Mouse (Mus musculus) large intestine, adult 2 months (tissue): Measurements from ENCODE around the gene Rbm5. TPM values are rescaled to one million over a fixed set of nuclear protein-coding genes. Genes with fewer than 3 reads are reported as not detected.

Source experiments
- DNase-seq: peaks from one replicate; pipeline ENCODE4 v3.0.0-alpha.2; 2012; ENCODE audit warnings: low read depth, low spot score
- WGBS: fragments of 180-500 bp; shearing (Covaris S2); methylation state at CpG from one replicate; pipeline ENCODE4 v1.1.7; 2018; 5-methylcytosine and 5-hydroxymethylcytosine counted together
- polyA plus RNA-seq: library from polyadenylated mRNA; depleted of rRNA; stranded (reverse); fragments of >200 nt; gene quantifications from 2 replicates; pipeline ENCODE4 v1.2.3, GENCODE M21; 2012

The Rbm5 gene
- polyA plus RNA-seq, 1 experiment = 37.9 TPM

DNA sequence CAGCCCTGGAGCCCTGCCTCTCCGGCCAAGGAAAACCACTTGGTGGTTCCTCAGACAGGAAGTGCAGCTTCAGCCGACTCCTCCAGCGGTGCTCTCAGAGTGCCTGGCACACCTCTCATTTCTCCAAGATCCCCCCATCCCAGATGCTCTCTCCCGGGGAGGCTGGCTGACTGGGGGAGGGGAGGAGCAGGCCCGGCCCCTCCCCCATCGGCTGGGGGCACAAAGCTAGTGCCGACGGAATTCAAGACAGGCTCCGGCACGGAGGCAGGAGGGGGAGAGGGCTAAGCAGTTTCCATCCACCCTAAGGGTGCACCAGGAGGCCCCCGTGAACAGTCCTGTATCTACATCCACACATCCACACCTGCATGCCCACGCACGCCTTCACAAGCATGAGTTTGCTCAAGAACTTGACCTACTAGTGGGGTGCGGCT lies 64.0 kb downstream of the Rbm5 start:
- 30% methylated on average over 14 of the region's 14 CpGs for WGBS

DNA sequence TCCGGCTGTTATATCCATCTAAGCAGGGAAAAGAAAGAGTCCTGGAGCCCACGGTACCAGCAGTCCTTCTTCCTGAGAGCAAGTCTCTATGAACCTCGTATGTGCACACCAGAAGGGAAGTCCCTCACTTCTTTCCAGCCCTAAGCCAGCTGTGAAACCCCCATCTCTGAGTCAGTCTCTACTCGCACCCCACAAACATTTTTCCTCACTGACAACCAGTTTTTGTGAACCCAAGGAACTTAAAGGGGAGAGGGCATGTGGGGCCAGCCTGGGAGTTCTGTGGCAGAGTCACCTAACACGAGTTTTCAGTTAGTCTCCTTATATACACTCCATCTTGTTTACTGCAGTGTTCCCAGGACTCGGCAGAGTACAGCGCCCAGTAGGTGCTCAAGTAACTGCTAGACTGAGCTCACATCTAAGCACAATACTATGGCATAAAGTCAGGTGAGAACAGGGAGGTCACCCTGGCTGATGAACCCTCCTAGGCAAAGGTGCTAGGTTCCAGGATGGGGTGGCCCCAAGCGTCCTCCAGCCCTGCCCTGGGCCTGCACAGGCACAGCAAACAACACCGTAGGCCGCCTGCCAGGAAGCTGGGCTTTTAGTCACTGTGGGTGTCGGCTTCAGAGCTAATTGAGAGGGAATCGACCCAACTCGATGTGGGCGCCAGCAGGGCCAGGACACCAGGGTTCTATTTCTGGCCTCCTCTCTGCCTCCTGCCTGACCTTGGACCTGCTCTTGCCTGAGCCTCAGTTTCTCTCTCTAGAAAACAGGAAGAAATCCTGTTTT lies 67.3 kb downstream of the Rbm5 start:
- no peak for DNase-seq
- 37% methylated on average over 14 of the region's 14 CpGs for WGBS

More for the DNA sequence above, 64.0 kb downstream of the Rbm5 start:
- no peak for DNase-seq

GRCm38 (mm10) chr9:107702606-107703185 lies 68.1 kb downstream of the Rbm5 start:
- 74% methylated on average over 3 of the region's 3 CpGs for WGBS

GRCm38 (mm10) chr9:107701594-107701993 lies 69.2 kb downstream of the Rbm5 start:
- 6% methylated on average over 12 of the region's 12 CpGs for WGBS
- no peak for DNase-seq

More at GRCm38 (mm10) chr9:107702606-107703185, 68.1 kb downstream of the Rbm5 start:
- DNase-seq = no peak

DNA sequence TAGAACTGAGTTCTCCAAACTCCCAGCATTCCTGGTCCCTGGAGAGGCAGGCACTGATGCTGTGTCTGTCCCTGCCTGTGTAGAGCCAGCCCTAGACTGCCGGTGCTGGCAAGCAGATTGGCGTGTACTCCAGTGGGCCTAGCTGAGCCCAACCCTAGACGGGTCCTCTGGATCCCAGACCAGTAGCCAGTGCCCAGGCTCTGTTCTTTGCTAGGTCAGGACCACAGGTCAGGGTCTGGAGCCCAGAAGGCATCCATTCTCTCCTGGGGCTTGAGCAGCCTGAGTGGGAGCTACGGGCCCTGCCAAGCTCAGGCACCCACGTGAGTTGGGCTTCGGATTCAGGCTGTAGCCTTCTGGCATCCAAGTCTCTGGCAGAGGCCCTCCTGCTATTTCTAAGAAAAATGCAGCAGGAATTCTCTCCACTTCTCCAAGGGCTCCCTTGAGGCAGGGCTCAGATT lies 70.7 kb downstream of the Rbm5 start:
- DNase-seq = no peak
- 69% methylated on average over 6 of the region's 6 CpGs for whole genome bisulfite sequencing

DNA sequence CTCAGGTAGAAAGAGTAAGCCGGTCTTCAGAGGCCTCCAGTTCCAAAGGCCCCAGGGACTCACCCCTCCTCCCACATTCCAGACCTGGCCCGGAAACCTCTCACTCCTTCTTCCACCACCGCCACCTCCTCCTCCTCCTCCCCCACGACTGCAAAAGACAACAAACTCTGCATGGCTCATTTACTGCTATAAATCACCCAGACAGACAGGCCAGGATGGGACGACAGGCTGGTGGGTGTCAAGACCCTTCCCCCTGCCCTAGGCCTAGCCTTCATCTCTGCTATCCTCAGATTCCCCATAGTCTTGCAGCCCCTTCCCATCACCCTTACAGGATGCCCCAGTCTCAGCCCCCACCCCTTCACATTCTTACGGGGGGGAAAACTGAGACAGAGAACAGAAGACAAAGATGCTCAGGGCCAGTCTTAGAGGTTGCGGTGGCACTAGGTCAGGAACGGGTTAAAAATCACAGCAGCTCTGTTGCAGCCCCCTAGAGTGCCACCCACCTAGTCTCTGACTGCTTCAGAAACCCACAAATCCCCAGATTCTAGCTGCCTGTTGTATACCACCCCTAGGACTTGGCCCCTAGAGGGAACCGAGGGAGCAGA lies 71.3 kb downstream of the Rbm5 start:
- no peak for DNase-seq
- 50% methylated on average over 9 of the region's 9 CpGs for WGBS

DNA sequence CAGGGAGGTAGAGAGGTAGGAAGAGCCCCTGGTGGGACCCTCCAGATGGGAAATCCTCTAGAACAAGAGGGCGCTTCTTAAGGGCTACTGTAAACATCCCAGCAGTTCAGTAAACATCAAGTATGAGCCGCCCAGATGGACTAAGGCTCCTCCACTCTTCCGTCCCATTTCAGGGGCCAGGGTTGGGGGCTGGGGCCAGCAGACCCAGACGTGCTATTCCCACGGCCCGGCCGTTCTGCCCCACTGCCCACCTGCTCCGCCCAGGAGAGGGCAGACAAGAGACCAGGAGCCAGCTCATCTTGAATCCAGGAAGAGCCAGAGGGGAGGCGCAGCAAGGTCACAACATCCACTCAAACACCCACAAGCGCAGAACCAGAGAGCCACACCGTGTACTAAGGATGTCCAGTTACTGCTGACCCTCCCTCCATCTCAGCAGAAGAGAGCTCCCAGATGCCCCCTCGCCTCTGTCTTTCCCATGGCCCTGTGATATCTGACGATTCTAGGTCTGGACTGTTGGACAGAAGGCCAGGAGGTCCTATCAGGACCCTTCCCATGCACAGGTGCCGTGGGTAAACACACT lies 72.1 kb downstream of the Rbm5 start:
- 63% methylated on average over 14 of the region's 14 CpGs for WGBS
- no peak for DNase-seq

DNA sequence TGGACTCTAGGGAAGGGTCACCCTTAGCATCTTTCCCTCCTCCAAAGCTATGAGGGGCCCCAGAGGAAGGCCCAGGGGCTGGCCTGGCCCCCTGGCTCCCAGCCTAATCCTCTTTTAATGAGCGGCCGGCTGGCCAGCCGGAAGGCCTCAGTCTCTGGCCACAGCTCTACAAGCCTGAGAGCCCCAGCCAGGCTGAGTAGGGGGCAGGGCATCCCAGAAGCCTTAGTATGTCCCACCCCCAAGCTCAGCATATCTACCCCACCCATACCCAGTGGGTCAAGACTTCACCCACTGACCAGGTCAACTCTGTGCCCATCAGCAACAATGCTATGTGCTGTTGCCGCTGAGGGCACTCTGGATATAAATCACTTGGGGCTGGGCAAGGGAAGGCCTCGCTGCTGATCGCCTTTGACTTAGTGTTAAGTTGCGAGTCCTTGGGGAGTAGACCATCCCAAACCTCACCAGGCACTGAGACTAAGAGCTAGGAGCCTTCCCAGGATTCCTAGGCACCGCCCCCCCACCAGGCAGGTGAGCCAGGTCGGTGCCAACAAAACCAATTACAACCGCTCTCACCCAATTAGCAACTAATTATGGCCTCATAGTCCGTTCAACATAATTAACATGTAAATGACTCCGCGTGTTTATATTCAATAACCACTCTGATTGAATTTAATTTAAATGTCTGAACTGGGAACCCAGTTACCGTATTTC lies 72.8 kb downstream of the Rbm5 start:
- DNase-seq = no peak
- WGBS = 75% methylated on average over 14 of the region's 14 CpGs

DNA sequence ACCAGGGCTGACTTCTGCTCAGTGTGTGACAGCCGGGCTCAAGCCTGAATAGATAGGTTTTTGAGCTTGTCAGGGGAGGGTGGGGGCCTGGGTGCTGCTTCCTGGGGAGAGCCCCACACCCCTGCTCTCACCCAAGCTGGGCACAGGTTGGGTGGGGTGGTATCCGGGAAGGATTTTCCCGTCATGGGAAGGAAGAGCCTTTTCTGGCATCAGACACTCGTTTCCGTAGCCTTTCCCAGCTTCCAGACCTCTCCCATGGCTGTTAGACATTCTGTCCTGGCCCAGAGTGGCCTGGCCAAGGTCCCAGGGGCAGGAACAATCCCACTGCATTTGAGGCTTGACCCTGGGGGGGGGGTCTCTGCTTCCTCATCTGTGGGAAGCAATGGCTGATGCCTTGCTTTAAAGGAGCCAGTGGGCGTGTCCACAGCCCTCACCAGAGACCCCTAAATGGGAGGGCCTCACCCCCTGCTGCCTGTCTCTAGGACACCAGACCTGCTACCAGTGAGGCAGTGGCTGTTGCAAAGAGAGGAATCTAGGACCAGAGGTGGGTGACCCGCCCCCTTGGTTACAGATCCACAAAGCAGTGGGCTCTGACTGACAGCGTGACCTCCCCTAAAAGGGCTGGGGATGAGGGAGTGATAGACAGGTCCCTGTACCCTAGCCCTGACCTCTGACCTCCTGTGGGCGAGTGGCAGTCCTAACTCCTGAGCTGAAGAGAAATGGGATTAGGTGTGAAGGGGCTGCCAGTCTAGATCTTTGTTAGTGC lies 73.8 kb downstream of the Rbm5 start:
- DNase-seq = no peak
- 73% methylated on average over 9 of the region's 9 CpGs for WGBS

- WGBS = 63% methylated on average over 6 of the region's 6 CpGs
- DNase-seq = no peak
Measured at GRCm38 (mm10) chr9:107696106-107696479, 74.7 kb downstream of the Rbm5 start.

DNA sequence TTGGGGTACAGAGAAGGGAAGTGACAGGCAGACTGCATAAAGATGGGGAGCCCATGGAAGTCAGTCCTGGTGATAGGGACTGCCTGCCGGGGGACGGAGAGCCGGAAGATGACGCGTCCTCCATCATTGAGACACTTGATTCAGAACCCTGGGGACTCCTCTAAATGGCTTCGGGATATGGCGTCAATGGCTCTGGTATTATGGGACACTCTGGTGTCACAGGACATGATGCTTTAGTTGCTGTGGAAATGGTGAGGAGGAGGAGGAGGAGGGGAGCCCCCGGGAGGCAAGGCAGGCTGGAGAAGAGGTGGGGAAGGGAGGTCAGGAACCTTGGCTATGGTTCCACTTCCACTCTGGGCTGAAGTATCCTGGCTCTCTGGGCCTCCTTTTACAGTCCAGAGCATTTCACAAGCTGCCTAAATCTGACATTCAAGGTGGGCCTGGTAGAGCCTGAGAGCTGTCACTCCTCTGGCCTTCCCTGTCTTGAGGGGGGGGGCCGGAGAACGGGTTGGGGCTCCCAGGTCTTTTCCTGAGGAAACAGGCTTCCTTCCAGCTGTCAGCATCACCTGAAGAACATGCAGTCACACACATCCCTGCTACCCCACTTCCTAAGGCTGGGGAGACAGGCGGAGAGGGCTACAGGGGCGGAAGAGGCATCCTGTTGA lies 75.2 kb downstream of the Rbm5 start:
- no peak for DNase-seq
- WGBS = 83% methylated on average over 12 of the region's 12 CpGs

DNA sequence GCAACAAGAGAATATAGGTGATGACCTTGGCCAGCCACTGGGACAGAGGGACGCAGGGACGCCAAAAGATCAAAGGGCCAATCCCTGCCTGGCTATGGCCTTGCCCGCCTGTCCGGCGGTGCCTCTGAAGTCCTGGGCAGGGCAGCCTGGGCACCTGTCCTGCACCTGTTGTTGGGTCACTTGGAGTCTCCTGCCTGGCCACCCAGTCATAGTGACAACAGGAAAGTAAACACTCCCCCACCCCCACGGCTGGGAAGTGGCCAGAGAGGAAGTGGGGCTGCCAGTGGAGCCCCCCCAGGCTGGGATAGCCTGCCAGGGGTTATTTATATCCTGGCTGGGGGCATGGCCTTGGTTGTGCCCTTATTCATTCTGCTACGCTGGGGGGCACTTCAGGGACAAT lies 76.2 kb downstream of the Rbm5 start:
- WGBS = 31% methylated on average over 7 of the region's 7 CpGs

DNA sequence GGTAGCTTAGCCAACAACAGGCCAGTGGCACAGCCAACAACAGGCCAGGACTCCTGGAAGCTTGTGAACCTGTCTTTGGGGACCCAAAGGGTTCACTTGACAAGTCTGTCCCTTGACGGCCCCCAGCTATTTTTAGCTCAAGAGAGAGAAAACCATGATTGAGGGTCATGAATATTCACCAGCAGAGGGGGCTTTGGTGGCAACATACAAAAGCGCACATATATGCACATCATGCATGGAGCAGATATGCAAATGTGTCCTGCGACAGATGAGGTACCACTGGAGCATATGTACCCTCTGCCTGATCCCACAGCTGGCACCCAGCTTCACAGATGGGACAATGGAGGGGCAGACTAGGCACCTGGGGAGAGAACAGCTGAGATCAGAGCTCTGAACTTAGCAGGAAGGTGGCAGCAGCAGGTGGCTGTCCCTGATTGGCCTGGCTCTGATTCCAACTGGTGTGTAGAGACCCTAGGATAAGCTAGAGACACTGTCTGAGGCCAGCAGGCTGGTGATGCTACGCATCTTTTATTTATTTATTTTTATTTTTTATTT lies 77.3 kb downstream of the Rbm5 start:
- WGBS = 76% methylated on average over 4 of the region's 4 CpGs
- no peak for DNase-seq

More for the DNA sequence above, 76.2 kb downstream of the Rbm5 start:
- no peak for DNase-seq

DNA sequence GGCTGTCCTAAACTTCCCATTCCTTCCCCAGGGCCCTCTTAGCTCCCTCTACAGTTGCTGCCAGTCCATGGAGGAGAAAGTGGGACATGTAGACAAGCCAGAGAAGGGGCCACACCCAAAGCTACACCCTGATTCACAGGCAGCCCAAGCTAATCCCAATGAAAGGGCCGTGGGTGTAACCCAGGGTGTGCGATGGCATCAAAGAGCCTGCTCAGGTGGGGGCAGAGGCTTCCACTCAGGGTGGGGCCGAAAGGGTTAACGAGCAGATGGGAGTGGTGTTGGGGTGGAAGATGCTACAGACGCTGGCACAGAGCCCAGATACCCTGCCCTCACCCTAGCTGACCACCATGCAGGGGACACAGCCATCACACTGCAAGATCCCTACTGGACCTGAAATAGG lies 78.0 kb downstream of the Rbm5 start:
- DNase-seq = no peak
- 40% methylated on average over 5 of the region's 5 CpGs for WGBS

DNA sequence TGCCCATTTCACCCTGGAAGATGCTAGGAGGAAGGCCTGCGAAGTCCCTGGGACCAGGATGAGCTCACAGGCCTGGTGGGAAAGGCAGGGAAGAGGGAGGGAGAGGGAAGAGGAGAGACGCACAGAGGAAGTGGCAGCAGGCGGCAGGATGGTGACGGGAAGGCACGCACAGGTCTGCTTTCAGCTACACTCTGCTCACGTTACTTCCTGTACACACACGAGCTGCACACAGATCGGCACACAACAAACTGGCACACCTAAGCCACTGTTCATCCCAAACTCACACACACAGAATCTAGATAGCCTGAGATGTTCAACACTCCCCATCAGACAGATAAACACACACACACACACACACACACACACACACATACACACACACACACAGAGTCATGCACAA lies 80.4 kb downstream of the Rbm5 start:
- 77% methylated on average over 8 of the region's 8 CpGs for WGBS
- DNase-seq = no peak
